Mouse (Mus musculus) inflammation-experienced regulatory T-cells, adult 6 months (primary cell): Measurements from ENCODE around the gene St3gal2. TPM values are rescaled to one million over a fixed set of nuclear protein-coding genes. Genes with fewer than 3 reads are reported as not detected.
A peak's percentile ranks its signal among the peaks of the same experiment; 100 is the strongest.
"Not testable (repeated sequence)": the region's sequence is repeated elsewhere in the genome, so short reads cannot be mapped to it uniquely, and the experiment has no call there.

Experiments
- ATAC-seq: one replicate; pipeline ENCODE4 v1.8.0; 2017
- polyA plus RNA-seq, 3 experiments: library from polyadenylated mRNA; unstranded; fragments of 100-300 nt; shearing (Covaris generic); gene quantifications; one replicate each; pipeline ENCODE4 v1.2.1; 2017

St3gal2 gene
- polyA plus RNA-seq, 3 experiments from 2014 or later = 8.7 to 10.2 (median 8.9) TPM

DNA sequence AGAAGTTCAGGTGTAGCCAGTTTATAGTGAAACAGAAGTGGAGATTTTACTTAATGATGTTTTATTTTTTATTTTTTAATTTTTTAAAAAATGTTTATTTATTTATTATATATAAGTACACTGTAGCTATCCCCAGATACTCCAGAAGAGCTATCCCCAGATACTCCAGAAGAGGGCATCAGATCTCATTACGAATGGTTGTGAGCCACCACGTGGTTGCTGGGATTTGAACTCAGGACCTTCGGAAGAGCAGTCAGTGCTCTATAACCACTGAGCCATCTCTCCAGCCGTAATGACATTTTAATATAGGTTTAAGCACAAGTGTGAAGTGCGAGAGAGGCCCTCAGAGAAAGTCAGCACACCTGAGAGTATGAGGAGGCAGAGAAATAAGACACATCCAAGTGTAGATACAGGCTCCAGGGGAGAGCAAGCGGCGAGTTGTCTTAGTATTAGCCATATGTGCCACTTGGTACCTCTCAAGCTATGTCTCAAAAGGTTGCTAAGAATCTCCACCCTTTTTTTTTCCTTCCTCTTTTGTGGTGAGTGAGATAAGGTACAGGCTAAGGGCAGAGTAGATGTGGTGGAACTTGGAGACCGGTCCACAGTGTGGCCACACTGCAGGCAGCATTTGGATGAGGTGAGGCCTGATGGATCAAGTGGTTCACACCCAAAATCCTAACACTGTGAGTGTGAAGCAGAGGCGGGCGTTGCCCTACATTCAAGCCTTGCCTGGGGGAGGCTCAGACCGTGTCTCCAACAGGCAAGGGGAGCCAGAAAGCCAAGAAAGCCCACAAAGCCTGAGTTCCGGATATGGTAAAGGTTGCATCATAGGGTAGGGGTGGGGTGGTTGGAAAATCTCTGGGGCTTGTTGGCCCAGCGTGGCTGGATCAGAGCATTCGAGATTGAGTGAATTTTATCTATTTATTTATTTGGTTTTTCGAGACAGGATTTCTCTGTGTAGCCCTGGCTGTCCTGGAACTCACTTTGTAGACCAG, 7.8 kb upstream of the St3gal2 start:
- no peak for ATAC-seq

DNA sequence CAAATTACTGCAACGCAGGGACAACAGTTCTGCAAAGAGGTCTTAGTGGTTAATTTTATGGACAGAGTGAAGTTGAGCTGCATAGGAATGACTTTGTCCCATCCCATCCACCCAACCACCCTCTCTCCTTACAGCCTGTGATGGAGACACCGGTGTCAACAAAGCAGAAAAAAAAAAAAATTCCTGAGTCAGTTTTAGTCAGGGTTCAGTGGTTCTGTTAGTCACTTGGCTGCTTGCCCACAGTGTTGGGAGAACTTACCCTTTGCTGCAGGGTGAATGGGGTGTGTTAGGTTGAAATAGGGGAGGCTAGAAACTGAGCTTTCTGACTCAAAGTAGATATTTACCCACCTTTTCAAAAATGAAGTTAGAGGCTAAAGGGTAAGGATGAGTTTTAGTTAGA, 2.3 kb upstream of the St3gal2 start:
- ATAC-seq = no peak

DNA sequence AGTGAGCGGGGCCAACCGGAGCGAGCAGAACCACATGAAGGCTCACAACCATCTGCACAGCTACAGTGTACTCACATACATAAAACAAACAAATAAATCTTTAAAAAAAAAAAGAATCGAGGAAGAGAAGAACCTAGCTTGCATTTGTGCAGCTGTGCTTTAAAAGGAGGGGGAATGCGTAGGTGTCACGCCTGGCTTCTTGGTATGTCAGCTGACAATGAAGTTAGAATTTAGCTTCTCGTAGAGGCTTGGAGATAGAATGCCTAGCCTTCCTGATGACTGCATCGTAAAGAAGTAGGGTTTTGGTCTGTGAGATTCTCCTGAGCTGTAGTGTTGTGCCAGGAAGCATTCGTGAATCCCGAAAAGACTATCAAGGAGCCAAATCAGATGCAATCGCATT, 1.7 kb upstream of the St3gal2 start:
- no peak for ATAC-seq

DNA sequence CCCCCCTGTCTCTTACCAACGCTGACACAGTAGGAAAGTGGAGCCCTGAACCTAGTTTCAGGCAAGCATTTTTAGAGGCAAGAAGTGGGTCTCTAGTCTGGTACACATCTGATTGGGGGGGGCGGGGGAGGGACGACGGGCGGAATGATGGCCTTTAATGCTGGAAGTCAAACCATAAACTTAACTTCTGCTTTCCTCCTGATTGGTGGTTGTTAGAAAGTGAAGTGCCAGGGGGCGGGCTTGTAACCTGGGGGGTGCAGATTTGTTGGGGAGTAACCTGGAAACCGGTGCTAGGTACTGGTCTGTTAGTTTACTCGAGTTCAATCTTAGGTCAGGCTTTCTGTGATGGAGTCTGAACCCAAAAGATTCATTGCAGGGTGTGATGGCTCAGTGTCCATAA, 1.3 kb upstream of the St3gal2 start:
- ATAC-seq = no peak

DNA sequence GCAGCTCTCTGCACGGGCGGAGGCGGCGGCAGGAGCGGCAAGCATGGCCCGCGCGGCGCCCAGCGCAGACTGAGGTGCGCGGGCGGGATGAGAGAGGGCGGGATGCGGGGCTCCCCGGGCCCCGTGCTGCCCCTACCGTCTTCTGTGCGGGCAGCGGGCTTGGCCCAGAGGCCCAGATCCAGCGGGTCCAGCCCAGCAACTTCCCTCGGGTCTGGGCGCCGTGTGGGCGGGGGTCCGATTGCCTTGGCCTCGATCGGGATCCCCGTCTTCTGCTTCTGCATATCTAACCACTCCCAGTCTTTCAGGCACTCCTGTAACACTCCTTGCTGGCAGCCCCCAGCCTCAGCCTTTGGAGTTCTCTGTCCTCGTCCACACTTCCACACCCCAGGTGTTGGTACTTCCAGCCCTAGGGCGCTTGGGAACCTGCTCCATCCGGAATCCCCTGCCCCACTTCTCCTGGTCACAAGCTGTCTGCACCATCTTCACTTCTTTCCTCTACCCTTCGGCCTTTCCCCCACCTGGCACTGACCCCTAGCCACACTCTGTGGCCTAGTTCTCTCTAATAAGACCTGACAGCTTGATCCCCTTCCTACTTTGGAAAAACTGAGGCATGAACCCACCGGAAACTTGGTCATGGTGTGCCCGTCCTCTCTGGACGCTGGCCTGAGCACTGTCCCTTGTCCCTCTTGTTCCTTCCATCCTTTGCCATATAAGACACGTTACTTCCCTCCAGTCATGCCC, 480 bp downstream of the St3gal2 start:
- peak; percentile 42 for ATAC-seq

DNA sequence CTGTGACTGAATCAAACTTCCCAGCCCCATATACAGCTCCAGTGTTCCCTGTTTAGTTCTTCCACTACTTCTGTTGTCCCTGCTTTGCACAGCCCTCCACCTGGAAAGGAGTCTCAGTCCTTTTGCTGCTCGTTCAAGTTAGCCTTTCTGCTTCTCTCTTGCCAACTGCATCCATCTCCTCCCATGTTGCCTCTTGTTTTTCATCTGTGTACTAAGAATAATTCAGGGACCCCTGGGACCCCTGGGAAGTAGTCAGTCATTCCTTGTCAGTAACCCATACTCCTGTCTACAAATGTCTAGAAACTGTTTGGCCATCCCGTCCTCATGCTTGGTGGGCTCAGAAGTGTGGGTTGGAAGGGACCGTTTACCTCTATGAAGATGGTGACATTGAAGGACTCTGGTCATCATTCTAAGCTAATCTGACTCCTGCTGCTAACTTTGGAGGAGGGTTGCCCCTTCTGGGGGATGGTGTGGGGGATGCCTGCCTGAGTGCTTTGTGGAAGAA, 1.1 kb downstream of the St3gal2 start:
- no peak for ATAC-seq

DNA sequence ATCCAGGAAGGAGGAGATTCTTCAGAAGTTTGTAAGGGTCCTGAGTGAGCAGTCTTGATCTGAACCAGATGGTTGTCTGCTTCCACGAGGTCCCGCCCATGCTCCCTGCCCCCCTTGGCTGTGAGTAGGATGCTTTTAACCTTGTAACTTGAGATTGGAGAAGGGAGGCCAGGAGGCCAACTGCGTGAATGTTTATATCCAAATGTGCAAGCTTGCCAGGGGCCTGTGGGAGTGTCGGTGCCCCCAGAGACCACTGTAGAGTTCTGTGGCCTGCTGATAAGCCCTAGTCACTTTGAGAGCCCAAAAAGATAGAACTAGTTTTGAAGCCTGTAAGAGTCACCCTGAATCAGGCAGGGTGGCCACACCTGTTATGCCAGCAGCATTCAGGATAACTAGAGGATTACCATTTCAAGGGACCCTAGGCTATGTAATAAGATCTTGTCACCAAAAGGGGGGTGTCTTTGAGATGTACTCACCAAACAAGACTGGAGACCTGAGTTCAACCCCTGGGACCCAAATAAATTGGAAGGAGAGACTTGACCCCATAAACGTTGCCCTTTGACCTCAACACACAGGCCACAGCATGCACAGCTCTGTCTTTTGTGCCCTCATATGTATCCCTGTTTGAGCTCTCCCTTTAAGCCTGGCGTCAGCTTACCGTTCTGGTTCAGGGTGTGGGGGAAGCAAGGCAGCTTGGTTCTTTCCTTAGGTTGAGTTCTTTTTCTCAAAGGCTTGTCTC, 1.9 kb downstream of the St3gal2 start:
- no peak for ATAC-seq

DNA sequence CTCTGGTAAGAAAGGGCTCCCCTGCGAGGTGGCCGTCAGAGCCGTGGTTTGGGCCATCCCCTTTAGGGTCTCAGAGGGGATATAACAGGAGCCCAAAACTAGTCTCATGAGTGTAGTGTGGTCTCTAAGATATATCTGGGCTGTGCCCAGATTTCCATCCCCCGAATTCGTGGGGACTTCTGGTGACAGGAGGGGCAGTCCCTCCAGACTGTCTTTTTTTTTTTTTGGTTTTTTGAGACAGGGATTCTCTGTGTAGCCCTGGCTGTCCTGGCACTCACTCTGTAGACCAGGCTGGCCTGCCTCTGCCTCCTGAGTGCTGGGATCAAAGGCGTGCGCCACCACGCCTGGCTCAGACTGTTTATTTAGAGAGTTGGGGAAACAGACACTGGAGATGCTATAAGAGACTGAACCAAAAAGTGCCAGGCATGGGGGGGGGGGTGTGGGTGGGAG, 6.0 kb downstream of the St3gal2 start:
- ATAC-seq = peak; percentile 20

DNA sequence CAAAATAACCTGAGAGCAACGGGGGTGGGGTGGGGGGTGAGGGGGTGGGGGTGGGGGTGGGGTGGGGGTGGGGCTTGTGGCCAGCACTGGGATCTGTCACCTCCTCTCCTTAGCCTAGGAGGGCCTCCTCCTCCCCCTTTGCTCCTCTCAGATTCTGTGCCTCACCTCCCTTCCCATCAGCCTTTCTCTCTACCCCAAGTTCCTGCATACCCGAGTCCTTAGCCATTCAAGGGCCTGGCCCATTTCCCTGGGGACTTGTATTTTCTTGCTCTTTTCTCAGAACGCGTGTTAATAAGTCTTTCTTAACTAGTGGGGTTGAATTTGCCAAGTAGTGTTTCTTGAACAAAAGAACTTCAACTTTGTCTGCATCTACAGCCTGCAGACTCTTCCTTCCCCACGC, 7.0 kb downstream of the St3gal2 start:
- ATAC-seq = no peak

DNA sequence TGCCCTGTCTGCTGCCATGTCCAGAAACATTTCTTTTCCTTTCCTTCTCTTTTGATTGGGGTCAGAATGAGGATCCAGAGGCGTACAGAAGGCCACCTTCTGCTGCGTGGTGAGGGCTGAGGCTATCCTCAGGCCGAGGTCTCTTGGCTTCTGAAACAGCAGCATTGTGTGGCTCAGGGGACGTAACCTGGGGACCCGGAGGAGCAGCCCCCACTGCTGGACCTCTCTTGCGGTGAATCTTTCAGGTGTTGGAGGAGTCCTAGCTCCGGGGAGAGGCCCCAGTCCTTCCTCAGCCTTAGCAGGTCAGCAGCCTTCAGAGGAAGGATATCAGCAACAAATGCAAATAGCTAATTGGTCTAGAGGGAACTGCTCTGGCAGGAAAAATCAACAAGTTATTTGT, 8.7 kb downstream of the St3gal2 start:
- no peak for ATAC-seq

DNA sequence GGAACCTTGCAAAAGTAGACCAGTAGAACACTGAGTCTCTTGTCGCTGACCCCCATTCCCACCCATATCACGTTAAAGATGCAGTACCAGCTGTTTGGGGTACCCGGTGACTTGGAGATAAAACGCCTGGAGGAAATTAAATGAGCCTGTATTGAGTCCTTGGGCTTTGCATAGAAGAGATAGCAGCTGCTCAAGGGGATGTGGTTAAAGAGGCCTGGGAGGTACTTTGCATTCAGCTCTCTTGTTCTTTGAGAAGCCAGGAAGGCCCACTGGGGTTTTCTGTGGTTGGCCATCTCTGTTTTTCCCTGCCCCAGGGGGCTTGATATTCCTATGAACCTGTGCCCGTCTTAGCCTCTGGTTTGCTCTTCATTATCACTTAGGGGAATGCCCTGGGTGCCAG, 9.3 kb downstream of the St3gal2 start:
- peak; percentile 96 for ATAC-seq

DNA sequence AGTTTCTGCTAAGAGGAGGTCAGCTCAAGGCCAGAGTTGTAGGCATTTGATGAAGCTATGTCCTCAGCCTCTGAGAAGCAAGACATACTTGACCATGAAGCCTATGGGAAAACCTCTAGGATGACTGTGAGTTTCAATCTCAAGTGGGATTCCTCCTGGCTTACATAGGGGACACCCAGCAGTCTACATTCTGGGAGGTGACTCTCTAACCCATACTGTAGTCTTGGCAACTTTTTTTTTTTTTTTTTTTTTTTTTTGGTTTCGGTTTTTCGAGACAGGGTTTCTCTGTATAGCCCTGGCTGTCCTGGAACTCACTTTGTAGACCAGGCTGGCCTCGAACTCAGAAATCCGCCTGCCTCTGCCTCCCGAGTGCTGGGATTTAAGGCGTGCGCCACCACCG, 9.9 kb downstream of the St3gal2 start:
- not testable (repeated sequence) for ATAC-seq

DNA sequence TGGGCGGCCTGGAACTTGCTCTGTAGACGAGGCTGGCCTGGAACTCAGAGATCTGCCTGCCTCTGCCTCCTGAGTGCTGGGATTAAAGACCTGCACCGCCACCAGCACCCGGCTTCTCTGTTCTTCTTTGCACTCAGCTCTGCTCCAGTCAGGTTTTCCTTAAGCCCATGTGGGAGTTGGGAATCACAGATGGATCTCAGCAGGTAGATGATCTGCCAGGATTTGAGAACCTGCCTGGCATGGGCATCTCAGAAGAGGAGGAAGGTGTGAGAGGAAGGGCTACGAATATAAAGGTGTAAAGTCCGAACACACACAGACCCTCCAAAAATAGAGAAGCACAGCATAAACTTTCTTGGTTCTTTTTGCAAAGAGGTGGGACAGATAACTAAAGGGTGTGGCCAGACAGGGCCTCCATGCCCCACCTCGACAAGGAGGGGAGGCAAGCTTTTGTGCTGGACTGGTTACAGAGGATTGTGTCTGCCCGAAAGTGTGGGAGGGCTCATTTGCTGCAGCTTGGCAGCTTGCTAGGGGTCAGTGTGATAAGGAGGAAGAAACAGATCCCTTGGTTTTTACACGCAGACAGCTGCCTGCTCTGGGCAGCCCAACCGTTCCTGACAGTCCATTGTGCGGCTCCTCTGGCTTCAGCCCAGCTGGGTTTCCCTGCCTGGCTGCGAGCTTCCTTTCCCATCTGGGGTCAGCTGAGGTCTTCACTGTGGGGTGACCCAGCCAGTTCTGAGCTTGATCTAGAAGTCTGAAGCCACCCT, 11.6 kb downstream of the St3gal2 start:
- ATAC-seq = no peak

DNA sequence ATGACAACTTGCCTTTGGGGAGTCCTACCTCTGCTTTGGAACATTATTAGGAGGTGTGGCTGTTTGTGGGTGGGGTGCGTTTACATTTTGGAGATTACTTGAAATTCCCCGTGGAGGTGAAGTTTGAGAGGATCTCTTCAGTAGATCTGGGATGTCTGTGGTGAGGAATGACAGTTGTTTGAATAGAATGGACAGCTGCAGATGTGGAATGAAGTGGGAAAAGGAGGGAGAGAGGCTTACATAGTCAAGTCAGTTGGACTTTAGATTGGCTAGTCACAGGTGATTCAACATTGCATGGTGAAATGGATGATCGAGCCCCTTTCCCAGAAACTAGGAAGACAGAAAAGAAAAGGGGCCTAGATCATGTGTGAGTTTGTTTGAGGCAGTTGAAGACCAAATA, 12.7 kb downstream of the St3gal2 start:
- ATAC-seq = no peak

DNA sequence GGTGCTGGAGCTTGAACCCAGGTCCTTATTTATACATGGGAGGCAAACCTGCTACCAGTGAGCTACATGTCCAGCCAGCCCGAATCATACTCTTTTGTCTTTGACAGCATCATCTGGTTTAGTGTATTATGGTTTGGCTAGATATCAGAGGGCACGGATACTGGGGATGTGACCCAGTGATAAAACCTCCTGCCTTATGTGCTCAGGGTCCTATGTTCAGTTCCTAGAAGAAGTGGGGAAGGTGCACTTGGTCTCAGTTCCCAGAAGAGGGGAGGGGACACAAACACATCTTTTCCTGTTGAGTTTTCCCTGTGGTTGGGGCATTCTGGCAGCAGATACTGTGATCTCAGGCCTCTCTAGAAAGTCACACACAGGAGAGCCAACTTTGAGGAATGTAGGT, 13.6 kb downstream of the St3gal2 start:
- ATAC-seq = no peak

DNA sequence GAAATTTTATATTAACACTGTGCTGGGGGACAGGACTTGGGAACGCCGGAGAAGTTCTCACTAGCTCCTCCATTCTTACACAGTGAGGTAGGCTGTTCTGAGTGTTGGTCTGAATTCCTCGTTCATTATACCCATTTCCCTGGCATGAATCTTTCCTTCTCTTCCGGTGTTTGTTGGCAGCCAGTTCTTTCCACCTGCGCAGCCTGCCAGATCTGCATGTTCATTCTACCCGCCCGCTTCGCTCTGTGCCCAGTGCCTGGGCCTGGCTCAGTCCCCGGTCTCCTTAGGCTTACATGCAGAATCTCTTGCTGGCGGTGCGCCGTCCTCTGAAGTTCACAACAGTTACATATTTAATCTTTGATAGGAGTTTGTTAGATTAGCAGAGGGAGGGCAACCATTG, 16.5 kb downstream of the St3gal2 start:
- no peak for ATAC-seq

DNA sequence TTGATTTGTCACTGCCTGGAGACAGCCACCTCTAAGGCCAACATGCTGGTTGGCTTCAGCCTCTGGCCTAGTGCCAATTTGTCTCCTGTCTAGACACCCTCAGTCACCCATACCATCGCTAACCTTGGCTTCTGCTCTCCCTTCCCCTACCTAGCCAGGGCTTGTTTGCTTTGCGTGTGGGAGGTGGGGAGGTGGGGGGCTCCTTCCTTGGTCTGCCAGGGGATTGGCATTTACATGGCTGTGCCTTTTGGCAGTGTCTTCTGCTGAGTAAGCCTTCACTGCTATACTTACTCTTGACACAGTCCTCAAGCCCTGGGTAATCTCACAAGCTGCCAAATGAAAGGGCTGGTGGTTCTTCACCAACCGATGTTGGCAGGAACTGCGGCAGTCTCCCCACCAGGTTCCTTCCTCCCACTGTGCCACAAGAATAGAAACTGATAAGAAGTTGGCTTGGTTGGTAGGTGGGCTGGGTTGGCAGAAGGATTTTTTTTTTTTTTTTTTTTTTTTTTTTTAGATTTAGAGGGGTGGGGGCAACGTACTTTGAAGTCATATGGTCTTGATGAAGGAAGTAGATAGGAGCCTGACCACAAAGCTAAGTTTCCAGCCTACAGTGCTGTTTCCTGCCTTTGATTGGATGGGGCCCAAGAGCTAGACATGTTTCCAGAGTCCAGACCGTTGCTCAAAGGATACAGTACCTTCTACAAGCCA, 19.3 kb downstream of the St3gal2 start:
- ATAC-seq = peak; percentile 94

DNA sequence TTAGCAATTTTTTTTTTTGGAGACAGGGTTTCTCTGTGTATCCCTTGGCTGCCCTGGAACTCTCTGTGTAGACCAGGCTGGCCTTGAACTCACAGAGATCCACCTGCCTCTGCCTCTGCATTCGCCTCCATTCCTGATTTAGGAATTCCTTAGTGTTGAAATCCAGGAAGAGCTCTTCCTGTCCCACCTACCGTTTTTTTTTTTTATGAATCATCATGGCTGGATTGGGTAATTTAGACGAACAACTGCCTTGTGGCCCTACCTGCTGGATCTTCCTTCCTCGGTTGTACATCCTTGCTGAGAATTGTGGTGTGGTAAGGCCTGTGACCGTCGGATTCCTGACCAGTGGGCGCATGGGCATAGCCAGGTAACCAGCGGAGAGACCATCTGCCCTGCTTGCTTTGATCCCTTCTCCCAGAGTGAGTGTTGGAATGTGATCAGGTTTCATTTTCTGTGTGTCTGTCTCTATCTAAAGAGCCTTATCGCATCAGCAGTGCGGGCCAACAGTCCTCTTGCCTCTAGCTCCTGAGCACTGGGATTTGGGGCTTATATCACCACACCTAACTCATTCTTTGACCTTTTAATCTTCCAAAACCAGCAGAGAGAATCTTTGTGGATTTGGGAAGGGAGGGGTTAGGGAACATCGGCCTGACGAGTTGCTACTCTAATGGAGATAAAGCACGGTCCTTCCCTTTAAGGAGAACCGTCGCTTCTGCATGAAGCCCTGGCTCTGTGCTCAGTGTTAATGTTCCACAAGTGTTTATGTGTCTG, 21.1 kb downstream of the St3gal2 start:
- no peak for ATAC-seq

DNA sequence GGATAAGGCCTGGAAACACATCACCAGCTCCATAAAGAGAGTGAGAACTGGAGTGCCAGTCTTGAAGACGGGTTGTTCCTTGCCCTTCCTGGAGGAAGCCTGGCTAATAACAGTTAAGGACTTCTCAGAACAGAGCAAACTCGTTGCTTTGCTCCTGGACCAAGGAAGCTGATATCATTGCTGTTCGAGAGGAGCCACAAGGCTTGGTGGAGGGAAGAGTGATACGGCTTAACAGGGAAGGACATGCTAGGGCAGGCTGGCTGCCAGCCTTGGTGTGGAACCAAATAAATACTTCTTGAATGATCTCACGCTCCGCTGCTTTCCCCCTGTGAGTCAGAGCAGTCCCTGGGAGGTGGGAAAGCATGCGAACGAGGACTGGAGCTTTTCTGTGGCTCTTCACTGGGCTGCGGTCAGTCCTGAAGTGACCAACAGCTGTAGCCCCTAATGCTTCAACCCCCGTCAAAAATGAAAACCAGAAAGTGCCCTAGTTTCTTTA, 21.8 kb downstream of the St3gal2 start:
- no peak for ATAC-seq

DNA sequence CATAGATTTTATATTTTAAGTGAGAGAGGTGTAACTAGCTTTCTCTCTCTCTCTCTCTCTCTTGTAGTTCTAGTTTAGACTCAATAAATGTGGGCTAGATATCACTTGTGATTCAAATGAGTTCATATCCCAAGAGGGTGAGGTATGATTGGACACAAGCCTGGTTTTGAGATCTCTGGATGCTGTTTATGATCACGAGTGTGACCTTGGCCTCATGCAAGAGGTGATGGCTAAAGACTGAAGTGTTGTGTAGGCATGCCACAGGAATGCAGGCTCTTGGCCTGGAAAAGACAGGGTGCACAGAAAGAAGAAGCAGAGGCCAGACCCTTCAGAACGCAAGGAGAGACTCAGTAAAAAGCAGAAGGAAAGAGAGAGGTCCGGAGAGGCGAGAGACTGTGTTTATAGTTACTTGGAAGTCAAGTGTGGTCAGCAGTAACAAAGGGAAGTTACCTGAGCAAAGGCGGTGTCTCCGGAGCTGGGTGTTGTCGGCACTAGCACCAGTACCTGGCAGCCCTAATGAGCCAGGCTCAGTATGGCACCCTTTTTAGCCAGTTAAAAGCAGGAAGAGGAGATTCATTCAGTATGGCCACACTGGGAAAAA, 24.7 kb downstream of the St3gal2 start:
- ATAC-seq = no peak
